Mouse (Mus musculus): Measurements from ENCODE around the gene Slc26a10.

- TF ChIP-seq CTCF (IDR thresholded peaks at IDR 0.05; ENCODE audit: extremely low read depth, insufficient read length, insufficient replicate concordance, low read depth, low read length) = no peak
- TF ChIP-seq POLR2A (IDR thresholded peaks at IDR 0.05; ENCODE audit: low read depth, low read length) = no peak
These were observed 36.7 kb upstream of the Slc26a10 start for GRCm38 (mm10) chr10:127217177-127217576.
